Mouse (Mus musculus) neutrophil, adult 83 days (primary cell): Measurements from ENCODE around the gene Ciz1. TPM values are rescaled to one million over a fixed set of nuclear protein-coding genes. Genes with fewer than 3 reads are reported as not detected.

Source experiments
- total RNA-seq, 2 experiments: library from RNA; stranded (reverse); gene quantifications; one replicate each; pipeline ENCODE4 v1.2.4; 2023

Ciz1 gene
- 10 to 100 TPM; 75.1 to 90.9 TPM for total RNA-seq

DNA sequence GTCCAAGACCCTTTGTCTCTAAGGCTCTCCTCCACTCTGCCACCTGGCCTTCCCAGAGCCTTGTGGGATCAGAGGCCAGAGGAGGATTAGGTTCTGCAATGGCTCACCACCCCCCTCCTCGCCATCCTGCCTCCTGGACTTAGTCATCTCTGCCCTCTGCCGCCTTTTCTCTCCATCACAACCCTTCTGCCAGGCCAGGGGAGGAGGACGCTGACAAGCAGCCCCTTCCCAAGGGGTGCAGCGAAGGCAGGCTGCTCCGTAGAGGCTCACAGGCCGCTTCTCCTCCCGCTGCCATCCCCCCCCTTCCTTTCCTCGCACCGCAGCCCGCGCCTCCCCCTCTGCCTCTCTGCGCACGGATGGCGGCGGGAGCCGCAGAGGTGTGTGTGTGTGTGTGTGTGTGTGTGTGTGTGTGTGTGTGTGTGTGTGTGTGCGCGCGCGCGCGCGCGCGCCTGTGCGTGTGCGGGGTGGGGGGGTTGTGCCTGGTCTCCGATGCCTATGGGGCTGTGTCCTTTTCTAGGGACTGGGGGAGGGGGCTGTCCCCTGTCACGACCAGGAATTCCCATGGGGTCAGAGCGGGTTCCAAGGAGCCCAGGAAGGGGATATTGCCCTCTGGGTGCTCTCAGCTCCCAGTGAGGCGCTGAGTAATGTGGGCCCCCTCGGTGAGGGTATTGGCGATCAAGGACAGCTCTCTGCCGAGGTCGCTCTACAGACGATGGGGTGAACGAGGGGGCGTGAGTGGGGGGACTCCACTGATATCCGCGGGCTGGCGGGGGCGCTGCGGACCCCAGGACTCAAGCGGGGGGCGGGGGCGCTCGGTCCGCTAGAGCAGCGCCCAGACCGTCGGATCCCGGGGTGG is at the start of gene Ciz1:
Ciz1 (plus strand) TSS at position 177 of the 856 bp plus-strand sequence.

GRCm38 (mm10) chr2:32353007-32353542 is 948 bp downstream of the Ciz1 start, which contains the start of gene Dnm1:
Gene Dnm1 (minus strand): TSS chr2:32353338.

GRCm38 (mm10) chr2:32381775-32382223 is 29.7 kb downstream of the Ciz1 start, which contains the start of gene 1110008P14Rik:
Gene 1110008P14Rik (minus strand): TSS chr2:32381938.

DNA sequence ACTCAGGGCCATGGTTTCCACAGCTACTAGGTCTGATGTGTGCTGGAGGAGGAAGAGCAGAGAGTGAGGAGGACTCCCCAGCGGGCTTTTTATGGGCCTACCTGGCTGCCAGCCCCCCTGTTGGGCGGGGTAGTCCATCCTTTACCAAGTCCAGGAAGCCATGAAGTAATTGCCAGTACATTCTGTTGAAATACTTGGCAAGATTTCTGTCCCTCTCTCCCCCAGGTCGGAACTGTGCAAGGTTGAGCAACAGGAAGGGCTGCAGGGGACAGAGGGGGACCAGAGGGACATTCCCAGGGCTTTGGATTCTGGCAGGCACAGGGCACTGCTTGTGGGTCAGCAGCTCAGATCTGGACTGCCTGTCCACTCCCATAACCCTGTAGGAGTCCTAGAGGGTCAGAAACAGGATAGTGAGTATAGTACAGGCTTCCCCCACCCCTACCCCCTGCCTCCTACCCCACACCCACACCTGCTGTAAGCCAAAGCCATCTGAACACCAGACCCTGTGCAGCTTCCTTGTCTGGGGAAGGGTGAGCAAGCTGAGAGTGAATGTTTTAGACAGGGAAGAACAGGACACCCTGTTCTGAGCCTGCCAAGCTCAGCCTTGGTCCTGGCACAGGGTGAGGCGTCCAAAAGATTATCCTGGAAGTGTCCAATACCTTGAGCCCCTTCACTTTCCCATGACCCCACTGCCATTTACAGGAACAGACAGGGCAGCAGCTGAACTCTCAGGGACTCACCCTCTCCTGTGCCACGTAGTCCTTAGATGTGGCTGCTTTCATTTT is 35.8 kb downstream of the Ciz1 start, which contains the start of gene Lcn2:
Lcn2 (minus strand) TSS at position 547 of the 785 bp plus-strand sequence.

DNA sequence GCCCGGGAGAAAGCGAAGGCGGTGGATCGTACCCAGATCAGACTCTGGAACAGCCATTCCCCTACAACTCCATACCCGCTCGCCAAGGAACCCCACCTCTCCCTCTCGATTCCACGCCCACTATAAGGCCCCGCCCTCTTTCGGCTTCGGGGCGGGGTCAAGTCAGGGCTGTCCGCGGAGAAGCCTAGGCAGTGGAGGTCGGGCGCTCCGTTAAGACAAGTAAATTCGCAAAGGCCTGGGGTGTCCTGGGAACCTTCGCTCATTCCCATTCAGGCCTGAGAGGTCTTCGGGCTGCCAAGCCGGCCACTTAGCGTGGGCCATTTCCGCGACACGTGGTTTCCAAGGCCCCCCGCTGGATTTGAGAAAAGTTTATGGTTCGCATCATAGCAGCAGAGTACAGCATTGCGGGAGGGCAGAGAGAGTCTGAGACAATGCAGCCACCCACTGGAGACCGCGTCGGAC is 43.4 kb downstream of the Ciz1 start, which contains the start of gene Ptges2:
Ptges2 (plus strand) TSS at position 413 of the 462 bp plus-strand sequence.

Other genes starting within 250 kb of the Ciz1 start
- gene Prrc2b, start 201.2 kb upstream of the Ciz1 start, total RNA-seq = 10 to 100 TPM; 36.1 to 37.1 TPM
- gene Pomt1, start 115.7 kb upstream of the Ciz1 start, total RNA-seq = 10 to 100 TPM; 14.9 to 19.0 TPM
- 10 to 100 TPM; 36.1 to 43.9 TPM for gene Uck1, start 92.2 kb upstream of the Ciz1 start, total RNA-seq
- 10 to 100 TPM; 59.8 to 63.9 TPM for gene Golga2, start 64.9 kb upstream of the Ciz1 start, total RNA-seq
- 10 to 100 TPM; 81.4 TPM for gene Swi5, start 64.3 kb upstream of the Ciz1 start, total RNA-seq
- under 1 TPM; 0.13 to 0.33 TPM for gene Dnm1, start 1.0 kb downstream of the Ciz1 start, total RNA-seq
- gene 1110008P14Rik, start 29.6 kb downstream of the Ciz1 start, total RNA-seq = 10 to 100 TPM; 41.6 to 44.2 TPM
- gene Lcn2, start 35.9 kb downstream of the Ciz1 start, total RNA-seq = 1,000 to 10,000 TPM; 9,162 to 9,449 TPM
- gene Ptges2, start 43.6 kb downstream of the Ciz1 start, total RNA-seq = 10 to 100 TPM; 12.1 to 14.7 TPM
- 1 to 10 TPM; 3.9 to 5.4 TPM for gene Naif1, start 98.1 kb downstream of the Ciz1 start, total RNA-seq
- 10 to 100 TPM in 1 of 2 experiments, 1 to 10 TPM in 1; 9.8 to 13.1 TPM for gene Slc25a25, start 99.1 kb downstream of the Ciz1 start, total RNA-seq
- 10 to 100 TPM; 13.9 to 14.1 TPM for gene Fam102a, start 183.0 kb downstream of the Ciz1 start, total RNA-seq
- gene Dpm2, start 218.5 kb downstream of the Ciz1 start, total RNA-seq = 10 to 100 TPM; 49.9 to 51.1 TPM
- gene Pip5kl1, start 222.5 kb downstream of the Ciz1 start, total RNA-seq = under 1 TPM; 0.77 to 0.96 TPM
- not detected for gene 9430097D07Rik, start 223.4 kb downstream of the Ciz1 start, total RNA-seq
- 10 to 100 TPM; 13.1 to 14.0 TPM for gene St6galnac4, start 234.8 kb downstream of the Ciz1 start, total RNA-seq
- 10 to 100 TPM; 14.3 to 19.2 TPM for gene St6galnac6, start 247.4 kb downstream of the Ciz1 start, total RNA-seq